Mouse (Mus musculus) brain, adult 10 weeks (tissue): ENCODE data around the gene Olfr1270. TPM values are rescaled to one million over a fixed set of nuclear protein-coding genes. Genes with fewer than 3 reads are reported as not detected.

Experiments
- polyA plus RNA-seq: library from polyadenylated mRNA; stranded (reverse); fragments of 350-450 nt; fragmentation: Illumina TruSeq; extraction: RNeasy Lipid Tissue Mini Kit (QIAGEN cat#74804); gene quantifications from one replicate; pipeline ENCODE4 v1.2.3, GENCODE M21; 2015; ENCODE audit warnings: low read depth, low replicate concordance

Olfr1270 gene
- not detected for polyA plus RNA-seq

DNA sequence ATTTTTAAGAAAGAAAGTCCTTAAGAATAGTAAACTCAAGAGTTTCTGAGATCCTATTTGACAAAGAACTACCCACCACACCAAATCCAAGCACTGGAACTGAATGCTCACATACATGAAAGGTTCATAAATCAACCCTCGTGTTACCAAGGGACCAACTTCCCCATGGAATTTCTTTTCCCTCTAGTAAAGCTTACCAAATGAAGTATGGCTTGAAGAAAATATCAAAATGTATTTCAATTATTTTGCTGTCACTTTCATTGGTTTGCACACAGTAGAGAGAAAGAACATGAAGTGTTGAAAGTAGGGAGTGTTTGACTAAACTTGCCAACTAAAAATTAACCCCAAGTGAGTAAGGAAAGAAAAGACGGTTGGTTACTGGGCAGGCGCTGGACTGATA is at the start of gene Olfr1270:
Gene Olfr1270 (minus strand): TSS at position 101 of the 400 bp plus-strand sequence.

DNA sequence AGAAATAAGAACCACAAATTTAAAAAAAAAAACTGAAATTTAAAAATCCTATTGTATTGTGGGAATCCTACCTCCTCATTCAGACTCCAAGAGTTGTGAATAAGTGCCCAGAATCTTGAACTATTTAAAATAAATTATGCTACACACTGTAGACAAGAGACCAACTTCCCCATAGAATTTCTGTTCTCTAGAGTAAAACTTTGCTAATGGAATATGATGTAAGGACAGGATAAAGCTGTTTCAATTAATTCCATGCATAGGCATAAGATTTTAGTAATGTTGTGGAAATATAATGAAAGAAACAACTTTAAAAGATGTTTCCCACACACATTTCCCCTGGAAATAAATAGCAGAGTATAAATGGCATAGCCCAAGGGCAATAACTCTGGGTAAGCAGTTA is 10.7 kb downstream of the Olfr1270 start, which contains the start of gene Olfr32:
Gene Olfr32 (minus strand): TSS at position 101 of the 400 bp plus-strand sequence.

DNA sequence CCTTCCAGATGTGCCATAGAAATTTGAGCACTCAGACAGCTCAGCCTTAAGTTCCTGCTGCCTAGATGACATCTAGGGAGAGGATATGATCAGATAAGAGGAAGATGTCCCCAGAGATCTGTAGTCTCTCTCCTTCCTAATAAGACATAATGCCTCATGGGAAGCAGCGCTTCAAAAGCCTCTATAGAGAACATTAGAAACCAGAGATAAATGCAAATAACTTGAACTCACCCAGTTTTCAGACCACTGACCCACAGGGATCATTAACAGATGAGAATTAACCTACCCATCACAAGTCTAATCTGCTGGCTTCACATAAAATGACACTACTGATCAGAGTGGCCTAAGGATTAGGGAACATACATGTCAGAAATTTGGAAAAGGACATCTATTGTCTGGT is 31.6 kb downstream of the Olfr1270 start, which contains the start of gene Olfr1269:
Gene Olfr1269 (minus strand): TSS at position 101 of the 400 bp plus-strand sequence.

Other genes starting within 250 kb of the Olfr1270 start
- not detected for gene Olfr1258, start 225.8 kb downstream of the Olfr1270 start, polyA plus RNA-seq
- gene Olfr1259, start 204.4 kb downstream of the Olfr1270 start, polyA plus RNA-seq = not detected
- gene Olfr1260, start 178.8 kb downstream of the Olfr1270 start, polyA plus RNA-seq = not detected
- not detected for gene Olfr1261, start 161.9 kb downstream of the Olfr1270 start, polyA plus RNA-seq
- gene Olfr1262, start 152.9 kb downstream of the Olfr1270 start, polyA plus RNA-seq = not detected
- gene Olfr1263, start 141.0 kb downstream of the Olfr1270 start, polyA plus RNA-seq = not detected
- not detected for gene Olfr1264, start 127.5 kb downstream of the Olfr1270 start, polyA plus RNA-seq
- gene Olfr1265, start 117.8 kb downstream of the Olfr1270 start, polyA plus RNA-seq = not detected
- not detected for gene Olfr140, start 89.5 kb downstream of the Olfr1270 start, polyA plus RNA-seq
- not detected for gene Olfr1269, start 31.7 kb downstream of the Olfr1270 start, polyA plus RNA-seq
- gene Olfr32, start 10.8 kb downstream of the Olfr1270 start, polyA plus RNA-seq = not detected
- gene Olfr1506, start 71.4 kb upstream of the Olfr1270 start, polyA plus RNA-seq = not detected
- gene Olfr142, start 104.5 kb upstream of the Olfr1270 start, polyA plus RNA-seq = not detected
- gene Olfr1271, start 117.9 kb upstream of the Olfr1270 start, polyA plus RNA-seq = not detected
- gene Olfr1272, start 139.8 kb upstream of the Olfr1270 start, polyA plus RNA-seq = not detected
- gene Gm13769, start 169.1 kb upstream of the Olfr1270 start, polyA plus RNA-seq = not detected
- gene Olfr1274-ps, start 245.6 kb upstream of the Olfr1270 start, polyA plus RNA-seq = not detected